Mouse (Mus musculus) C2C12 (cell line): ENCODE results near the gene Hsd17b2.

Experiments
- CTCF ChIP-seq: IDR thresholded peaks from one replicate; pipeline ENCODE4 v1.5.1; 2011; ENCODE audit not compliant: control insufficient read depth, insufficient read depth, insufficient read length
- MAX ChIP-seq: IDR thresholded peaks from one replicate; pipeline ENCODE4 v1.6.1; 2011; ENCODE audit warnings: mild to moderate bottlenecking, control low read depth
- MYOD1 ChIP-seq: IDR thresholded peaks from one replicate; pipeline ENCODE4 v1.6.1; 2011; ENCODE audit warnings: low read depth; ENCODE audit not compliant: control insufficient read depth, insufficient read length
- MYOG ChIP-seq: IDR thresholded peaks from one replicate; pipeline ENCODE4 v1.6.1; 2011; ENCODE audit not compliant: control insufficient read depth, insufficient read length; ENCODE audit errors: extremely low read depth
- USF1 ChIP-seq: IDR thresholded peaks from one replicate; pipeline ENCODE4 v1.6.1; 2011; ENCODE audit warnings: low read depth, mild to moderate bottlenecking, control low read depth, moderate library complexity

DNA sequence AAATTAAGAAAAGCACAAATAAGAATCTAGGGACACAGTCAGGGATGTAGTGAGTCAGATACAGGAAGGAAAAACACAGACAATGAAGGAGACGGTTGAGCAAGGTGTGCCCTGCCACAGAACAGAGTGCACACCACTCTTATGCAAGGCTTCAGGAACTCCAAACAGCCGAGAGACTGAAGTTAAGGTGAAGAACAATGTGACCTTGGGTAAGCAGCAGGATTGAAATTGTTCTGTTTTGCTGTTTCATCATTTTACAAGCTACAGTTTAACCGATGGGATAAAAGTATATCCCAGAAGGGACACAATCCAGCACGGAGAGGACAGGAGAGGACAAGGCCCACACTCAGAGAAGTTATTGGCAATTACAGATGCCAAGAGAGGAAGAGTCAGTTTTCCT is 26.5 kb downstream of the Hsd17b2 start:
- TF ChIP-seq CTCF = no peak
- TF ChIP-seq USF1 = no peak
- TF ChIP-seq MAX = no peak
- no peak for TF ChIP-seq MYOG
- TF ChIP-seq MYOD1 = no peak
